Mouse (Mus musculus) kidney, adult 11 months (tissue): ENCODE measurements around the gene Pnmt.

ENCODE experiments used
- DNase-seq: peaks from one replicate; pipeline ENCODE4 v3.0.0; 2022

Pnmt gene

DNA sequence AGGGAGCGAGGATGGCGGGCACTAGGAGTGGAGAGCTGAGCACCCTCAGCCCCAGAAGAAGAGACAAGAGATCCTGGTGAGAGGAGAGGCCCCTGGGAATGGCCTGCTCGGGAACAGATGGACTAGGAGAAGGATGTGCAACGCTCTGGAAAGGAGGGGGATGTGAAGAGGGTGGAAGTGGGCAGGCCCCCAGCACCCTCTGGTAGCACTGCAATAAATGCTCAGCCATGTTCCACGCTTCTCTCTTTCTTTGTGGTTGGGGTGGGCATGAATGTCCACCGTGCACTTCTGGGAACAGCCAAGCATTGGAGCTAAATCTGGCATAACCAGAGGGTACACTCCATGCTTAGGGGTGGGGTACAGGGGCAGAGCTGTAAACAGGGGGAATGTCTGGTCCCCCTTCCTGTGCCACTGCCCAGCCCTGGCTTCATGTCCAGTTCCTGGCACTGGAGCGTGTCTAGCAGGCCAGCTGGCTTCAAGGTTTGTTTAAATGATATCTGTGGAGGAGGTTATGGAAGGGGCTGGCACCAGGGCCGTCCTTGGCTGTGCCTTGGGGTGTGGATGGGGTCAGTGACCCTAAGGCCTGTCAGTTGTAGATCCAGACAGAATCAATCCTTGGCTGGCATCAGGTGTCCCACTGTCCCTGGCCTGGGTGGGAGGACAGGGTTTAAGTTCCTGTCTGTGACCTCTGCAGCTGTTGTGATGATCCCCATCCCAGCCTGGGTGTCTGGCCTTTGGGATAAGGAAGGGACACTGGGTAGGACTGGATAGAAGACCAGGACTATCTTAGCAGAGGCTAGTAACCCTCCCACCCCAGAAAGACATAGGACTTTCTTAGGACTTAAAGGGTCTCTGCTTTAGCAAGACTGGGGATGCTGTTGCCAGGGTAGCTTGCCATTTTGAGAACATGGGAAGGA lies 1.3 kb upstream of the Pnmt start:
- DNase-seq, result no peak

GRCm38 (mm10) chr11:98386596-98386995 lies 346 bp downstream of the Pnmt start:
- DNase-seq, result no peak

GRCm38 (mm10) chr11:98387056-98387577 lies 867 bp downstream of the Pnmt start:
- no peak for DNase-seq

DNA sequence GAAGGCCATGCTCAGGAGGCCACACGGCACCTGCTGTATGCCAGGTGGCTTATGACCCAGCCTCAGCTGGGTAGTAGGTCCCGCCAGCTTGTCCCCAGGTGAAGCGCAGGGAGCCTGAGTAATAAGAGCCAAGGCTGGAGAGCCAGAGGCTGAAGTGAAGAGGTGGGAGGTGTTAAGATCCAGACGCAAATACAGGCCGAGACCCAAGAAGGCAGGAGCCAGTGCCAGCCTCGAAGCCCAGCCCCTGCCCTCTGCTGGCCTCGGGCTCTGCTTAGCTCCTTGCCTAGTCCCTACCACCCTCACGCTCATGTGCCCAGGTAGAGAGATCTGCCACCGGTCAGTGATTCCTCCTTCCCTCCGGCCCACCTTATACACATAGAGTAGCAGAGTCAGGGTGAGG lies 2.0 kb downstream of the Pnmt start:
- peak; percentile 61 for DNase-seq

DNA sequence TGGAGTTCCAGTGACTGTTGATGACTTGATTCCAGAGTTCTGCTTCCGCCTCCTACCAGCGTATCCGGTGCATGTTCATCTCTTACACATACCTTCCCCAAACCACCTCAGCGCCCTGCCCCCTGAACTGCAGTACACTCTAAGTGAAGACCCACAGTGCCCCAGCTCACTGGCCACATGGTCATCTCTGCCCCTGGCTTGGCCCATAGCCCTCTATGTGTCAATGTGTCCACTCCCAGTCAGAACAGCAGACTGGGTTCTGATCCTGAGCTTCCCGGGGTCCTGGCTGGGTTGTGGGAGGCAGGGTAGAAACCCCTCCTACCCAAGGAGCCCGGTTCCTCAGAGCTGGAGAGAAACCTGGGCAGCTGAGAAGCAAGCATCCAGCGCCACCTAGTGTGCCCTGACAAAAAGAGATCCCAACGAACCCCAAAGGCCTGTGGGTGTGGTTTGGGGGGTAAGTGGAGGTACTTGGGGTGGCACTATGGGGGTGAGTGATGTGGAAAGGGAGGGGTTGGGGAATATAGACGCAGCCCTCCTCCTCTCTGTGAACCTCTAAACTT lies 3.1 kb downstream of the Pnmt start:
- DNase-seq, result peak; percentile 50

DNA sequence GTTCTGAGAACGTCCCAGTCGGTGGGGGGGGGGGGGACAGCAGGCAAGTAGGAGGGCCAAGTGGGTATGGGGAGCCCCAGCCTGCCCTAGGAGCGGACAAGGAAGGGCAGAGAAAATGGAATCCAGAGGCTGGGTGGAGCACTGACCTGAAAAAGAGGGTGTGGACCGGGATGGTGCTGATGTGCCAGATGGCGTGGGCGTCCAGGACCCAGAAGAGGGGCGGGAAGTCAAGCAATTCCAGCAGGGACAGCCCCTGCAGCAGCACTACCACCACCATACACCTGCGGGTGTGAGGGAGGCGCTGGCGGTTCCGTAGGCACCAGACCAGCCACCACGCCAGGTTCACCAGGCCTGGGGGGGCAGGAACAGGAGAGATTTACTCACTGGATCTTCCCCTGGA lies 3.9 kb downstream of the Pnmt start:
- no peak for DNase-seq

- no peak for DNase-seq
Observed at GRCm38 (mm10) chr11:98392034-98392433, 5.8 kb downstream of the Pnmt start.

GRCm38 (mm10) chr11:98392645-98393044 lies 6.4 kb downstream of the Pnmt start:
- DNase-seq, result no peak

- DNase-seq, result no peak
Observed at GRCm38 (mm10) chr11:98393317-98393716, 7.1 kb downstream of the Pnmt start.

DNA sequence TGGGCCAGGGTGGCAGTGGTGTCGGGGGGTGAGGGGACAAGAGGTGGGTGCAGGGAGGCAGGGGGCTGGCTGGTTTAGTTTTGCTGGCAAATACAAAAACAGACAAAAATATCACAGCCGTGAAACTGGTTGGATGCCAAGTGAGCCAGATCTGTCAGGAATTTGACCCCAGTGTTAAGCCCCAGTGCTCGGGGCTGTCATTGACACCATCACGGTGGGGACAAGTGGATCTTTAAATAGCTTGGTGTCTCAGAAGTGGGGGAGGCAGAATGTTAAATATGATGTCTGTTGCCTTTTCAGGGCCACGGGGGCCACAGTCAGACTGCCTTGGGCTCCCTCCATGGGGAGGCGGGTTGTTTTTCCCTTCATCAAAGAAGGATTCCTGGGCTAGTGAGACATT lies 8.1 kb downstream of the Pnmt start:
- no peak for DNase-seq

DNA sequence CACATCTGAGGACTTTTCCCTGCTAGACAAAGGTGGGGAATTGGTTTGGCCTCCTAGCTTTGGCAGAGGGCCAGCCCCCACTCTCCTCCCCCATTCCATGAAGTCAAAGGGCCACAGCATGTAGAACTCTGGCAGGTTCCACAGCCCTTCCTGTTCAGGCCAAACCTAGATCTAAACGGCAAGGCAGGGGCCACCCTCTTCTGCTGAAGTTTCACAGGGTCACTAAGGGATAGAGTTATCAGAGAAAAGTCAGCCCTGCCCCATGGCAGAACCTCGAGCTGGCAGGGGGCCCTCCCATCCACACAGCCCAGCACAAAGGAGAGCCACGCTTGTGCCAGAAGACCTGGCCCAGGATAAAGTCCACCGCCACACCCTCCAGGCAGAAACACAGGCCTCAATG lies 8.8 kb downstream of the Pnmt start:
- DNase-seq, result peak; percentile 85

GRCm38 (mm10) chr11:98397946-98398345 lies 11.7 kb downstream of the Pnmt start:
- no peak for DNase-seq

DNA sequence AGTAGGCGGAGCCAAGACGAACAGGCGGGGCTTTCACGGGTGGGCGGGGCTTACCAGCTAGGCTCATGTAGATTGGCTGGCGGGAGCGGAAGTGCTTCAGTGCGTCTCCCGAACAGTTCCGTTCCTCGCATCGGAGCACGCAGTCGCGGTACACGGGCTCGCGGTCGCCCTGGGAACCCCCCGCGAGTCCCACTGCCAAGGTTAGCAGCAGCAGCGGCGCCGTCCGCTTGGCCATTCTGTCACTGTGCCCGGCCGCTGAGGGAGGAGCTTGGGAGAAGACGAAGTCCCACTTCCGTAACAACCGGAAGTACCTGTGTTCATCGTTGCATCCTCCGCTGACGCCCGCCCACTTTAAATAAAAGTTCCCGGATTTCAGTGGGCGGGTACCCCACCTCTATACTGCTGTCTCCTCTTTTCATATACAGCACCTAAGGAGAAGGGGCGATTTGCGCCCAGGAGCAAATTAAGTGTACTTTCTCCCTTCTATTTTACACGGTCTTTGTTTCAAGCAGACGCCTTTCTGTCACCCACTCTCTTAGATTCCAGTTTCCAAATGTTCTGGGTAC lies 14.0 kb downstream of the Pnmt start, which contains the start of gene Pgap3:
Gene Pgap3 (minus strand): TSS at position 330 of the 566 bp plus-strand sequence.
- peak; percentile 93 for DNase-seq

DNA sequence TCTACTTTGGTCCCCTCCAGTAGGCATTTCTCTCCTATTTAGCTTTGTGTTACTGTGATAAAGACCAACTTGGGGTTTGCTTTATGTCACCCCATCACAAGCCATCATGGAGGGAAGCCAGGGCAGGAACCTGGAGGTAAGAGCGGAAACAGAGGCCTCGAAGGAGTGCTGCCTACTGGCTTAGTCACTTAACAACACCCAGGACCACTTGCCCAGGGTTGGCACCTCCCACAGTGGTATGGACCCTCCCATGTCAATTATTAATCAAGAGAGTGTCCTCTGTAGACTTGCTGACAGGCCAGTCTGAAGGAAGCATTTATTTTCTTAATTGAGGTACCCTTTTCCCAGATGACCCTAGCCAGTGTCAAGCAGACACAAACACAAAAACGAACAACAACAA lies 14.6 kb downstream of the Pnmt start:
- peak; percentile 84 for DNase-seq

DNA sequence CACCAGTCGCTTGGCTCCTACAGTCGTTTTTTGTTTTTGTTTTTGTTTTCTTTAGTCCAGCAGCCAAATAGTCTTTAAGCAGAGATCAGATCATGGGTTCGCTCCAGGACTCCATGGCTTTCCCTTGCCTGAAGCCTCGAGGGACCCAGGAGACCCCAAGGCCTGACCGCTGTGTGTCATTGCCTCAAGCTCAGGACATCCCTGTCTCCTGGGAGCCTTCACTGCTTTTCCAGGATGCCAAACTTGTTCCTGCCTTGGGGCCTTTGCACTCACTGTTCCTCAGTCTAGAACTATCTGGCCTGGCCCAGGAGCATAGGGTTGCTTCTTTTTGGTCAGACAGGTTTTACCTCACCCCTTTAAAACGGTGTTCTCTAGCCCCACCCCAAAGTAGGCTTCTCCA lies 20.4 kb downstream of the Pnmt start:
- no peak for DNase-seq

DNA sequence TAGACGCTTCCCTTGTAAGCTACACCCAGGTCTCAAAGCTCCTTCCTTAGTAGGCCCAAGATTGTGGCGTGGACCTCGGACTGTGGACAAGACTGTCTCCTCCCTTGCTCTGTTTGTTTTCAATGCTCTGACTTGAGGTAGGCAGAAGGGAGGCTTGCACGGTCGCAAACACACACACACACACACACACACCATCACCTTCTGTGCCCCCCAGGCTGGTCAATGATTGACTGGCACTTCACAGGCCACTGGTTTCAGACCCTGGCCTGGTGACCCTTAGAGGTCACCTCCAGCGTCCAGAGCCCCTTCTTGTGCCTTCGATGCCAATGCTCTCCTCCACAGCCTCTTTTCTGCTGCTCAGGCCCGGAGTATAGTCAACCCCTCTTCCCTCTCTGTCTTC lies 22.6 kb downstream of the Pnmt start:
- peak; percentile 92 for DNase-seq

GRCm38 (mm10) chr11:98409341-98409822 lies 23.1 kb downstream of the Pnmt start:
- DNase-seq, result peak; percentile 72

DNA sequence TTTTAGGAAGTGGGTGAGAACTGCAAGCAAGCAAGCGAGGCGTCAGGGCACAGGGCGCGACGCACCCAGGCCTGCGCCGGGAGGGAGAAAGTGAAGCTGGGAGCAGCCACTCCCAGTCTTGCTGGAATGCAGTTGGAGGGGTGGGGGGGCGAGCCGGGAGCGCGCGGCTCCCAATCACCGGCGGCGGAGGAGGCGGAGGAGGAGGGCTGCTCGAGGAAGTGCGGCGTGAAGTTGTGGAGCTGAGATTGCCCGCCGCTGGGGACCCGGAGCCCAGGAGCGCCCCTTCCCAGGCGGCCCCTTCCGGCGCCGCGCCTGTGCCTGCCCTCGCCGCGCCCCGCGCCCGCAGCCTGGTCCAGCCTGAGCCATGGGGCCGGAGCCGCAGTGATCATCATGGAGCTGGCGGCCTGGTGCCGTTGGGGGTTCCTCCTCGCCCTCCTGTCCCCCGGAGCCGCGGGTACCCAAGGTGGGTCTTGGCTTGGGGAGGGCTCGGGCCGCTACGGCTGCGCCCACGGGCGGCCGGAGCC lies 26.1 kb downstream of the Pnmt start, which contains the start of gene Erbb2:
Gene Erbb2 (plus strand): TSS at position 198 of the 524 bp plus-strand sequence.
- DNase-seq, result peak; percentile 82

GRCm38 (mm10) chr11:98412797-98413301 lies 26.6 kb downstream of the Pnmt start:
- DNase-seq, result no peak

GRCm38 (mm10) chr11:98413731-98414130 lies 27.5 kb downstream of the Pnmt start:
- no peak for DNase-seq

- DNase-seq, result no peak
Observed at GRCm38 (mm10) chr11:98414162-98414561, 27.9 kb downstream of the Pnmt start.

DNA sequence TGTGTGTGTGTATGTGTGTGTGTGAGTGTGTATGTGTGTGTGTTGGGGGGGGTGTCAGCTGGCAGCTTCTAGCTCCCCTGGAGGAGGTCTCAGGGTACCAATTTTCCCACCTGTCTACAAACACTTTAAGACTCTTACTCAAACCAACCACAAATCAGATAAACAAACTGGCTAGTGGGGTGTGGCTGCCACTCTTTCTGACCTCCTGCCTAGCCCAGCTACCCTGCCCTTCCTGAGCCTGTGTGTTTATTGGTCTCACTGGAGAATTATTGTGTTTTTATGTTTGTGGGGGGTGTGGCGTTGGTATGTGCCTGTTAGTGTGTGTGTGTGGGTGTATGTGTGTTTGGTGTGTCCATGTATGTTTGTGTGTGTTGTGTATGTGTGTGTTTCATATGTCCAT lies 30.8 kb downstream of the Pnmt start:
- DNase-seq, result no peak

GRCm38 (mm10) chr11:98418273-98418672 lies 32.0 kb downstream of the Pnmt start:
- no peak for DNase-seq
